Mouse (Mus musculus): ENCODE data around the gene Otop2.

Gene Otop2

GRCm38 (mm10) chr11:115285282-115285681 lies 21.7 kb upstream of the Otop2 start:
- CTCF ChIA-PET: interaction anchor here in 3 of 4 experiments (0.6 to 1.5 kb wide), 5 partner anchors 8 to 103 kb away, joined by 3 to 6 read pairs (median 4); partner anchors contain the start of genes Fdxr (in 1 of the 3), Grin2c (in 1 of the 3) and Ush1g (in 1 of the 3)
- POLR2A ChIA-PET: interaction anchor here in 3 of 4 experiments (1.4 to 4.1 kb wide), 7 partner anchors 8 to 127 kb away, joined by 3 to 46 read pairs (median 19); partner anchors contain the start of genes Fdxr (in 3 of the 3) and Fads6 (in 1 of the 3)

- ChIA-PET CTCF (interaction anchor here in 3 of 4 experiments (0.6 to 1.5 kb wide), 9 partner anchors 9 to 576 kb away, joined by 3 to 6 read pairs (median 4); partner anchors contain the start of genes Fdxr (in 1 of the 3), Grin2c (in 1 of the 3) and Ush1g (in 1 of the 3)), POLR2A (interaction anchor here in 3 of 4 experiments (0.6 to 4.1 kb wide), 16 partner anchors 9 to 1806 kb away, joined by 3 to 46 read pairs (median 4); partner anchors contain the start of genes Fdxr (in 3 of the 3), Fads6 (in 2 of the 3), Grin2c (in 1 of the 3) and Jpt1 (in 1 of the 3))
Observed at GRCm38 (mm10) chr11:115286201-115286993, 20.6 kb upstream of the Otop2 start.

- ChIA-PET POLR2A (interaction anchor here (0.5 to 4.1 kb wide), 21 partner anchors 9 to 227 kb away, joined by 3 to 46 read pairs (median 3); partner anchors contain the start of genes Fdxr (in 4 of the 4), Fads6 (in 3 of the 4), Grin2c (in 1 of the 4) and Jpt1 (in 1 of the 4)), CTCF (interaction anchor here in 3 of 4 experiments (0.6 to 1.5 kb wide), 5 partner anchors 10 to 199 kb away, joined by 3 to 7 read pairs (median 6); partner anchors contain the start of gene Fads6 (in 1 of the 3))
Observed at GRCm38 (mm10) chr11:115287386-115287785, 19.6 kb upstream of the Otop2 start.

GRCm38 (mm10) chr11:115288305-115288704 lies 18.7 kb upstream of the Otop2 start:
- ChIA-PET CTCF (interaction anchor here in 1 of 4 experiments (1.5 kb wide), 1 partner anchor 9 kb away, joined by 4 read pairs; the partner anchor contains the start of gene Fads6), POLR2A (interaction anchor here in 3 of 4 experiments (0.7 to 4.1 kb wide), 7 partner anchors 9 to 139 kb away, joined by 3 to 46 read pairs (median 19); partner anchors contain the start of genes Fdxr (in 3 of the 3) and Fads6 (in 2 of the 3))

GRCm38 (mm10) chr11:115289885-115290284 lies 17.1 kb upstream of the Otop2 start:
- ChIA-PET CTCF (interaction anchor here in 1 of 4 experiments (1.6 kb wide), 1 partner anchor 65 kb away, joined by 5 read pairs; no protein-coding TSS in a partner anchor), POLR2A (interaction anchor here in 1 of 4 experiments (0.7 to 1.7 kb wide), 3 partner anchors 12 to 685 kb away, joined by 3 to 5 read pairs (median 3); partner anchors contain the start of genes Fdxr and Itgb4)

- CTCF ChIA-PET: interaction anchor here in 3 of 4 experiments (0.8 to 1.6 kb wide), 4 partner anchors 30 to 138 kb away, joined by 3 to 5 read pairs (median 4); no protein-coding TSS in a partner anchor
- POLR2A ChIA-PET: interaction anchor here in 1 of 4 experiments (0.7 to 1.7 kb wide), 3 partner anchors 13 to 684 kb away, joined by 3 to 5 read pairs (median 3); partner anchors contain the start of genes Fdxr and Itgb4
Observed at GRCm38 (mm10) chr11:115290314-115290713, 16.6 kb upstream of the Otop2 start.

- ChIA-PET CTCF (interaction anchor here (0.5 to 1.6 kb wide), 6 partner anchors 29 to 535 kb away, joined by 3 to 5 read pairs (median 3); no protein-coding TSS in a partner anchor), POLR2A (interaction anchor here in 2 of 4 experiments (0.6 to 1.7 kb wide), 3 partner anchors 13 to 218 kb away, joined by 3 to 7 read pairs (median 5); partner anchors contain the start of gene Fdxr (in 1 of the 2))
Observed at GRCm38 (mm10) chr11:115290919-115291318, 16.0 kb upstream of the Otop2 start.

GRCm38 (mm10) chr11:115291503-115291902 lies 15.5 kb upstream of the Otop2 start:
- ChIA-PET CTCF (interaction anchor here in 2 of 4 experiments (0.6 to 1.3 kb wide), 3 partner anchors 62 to 137 kb away, joined by 3 to 4 read pairs (median 4); no protein-coding TSS in a partner anchor), POLR2A (interaction anchor here in 2 of 4 experiments (1.5 to 2.7 kb wide), 3 partner anchors 14 to 84 kb away, joined by 3 to 20 read pairs (median 3); partner anchors contain the start of gene Fdxr (in 1 of the 2))

GRCm38 (mm10) chr11:115292631-115293375 lies 14.2 kb upstream of the Otop2 start:
- ChIA-PET CTCF (interaction anchor here (0.7 to 1.3 kb wide), 8 partner anchors 26 to 192 kb away, joined by 3 to 8 read pairs (median 4); no protein-coding TSS in a partner anchor), POLR2A (interaction anchor here in 3 of 4 experiments (0.6 to 2.7 kb wide), 21 partner anchors 9 to 222 kb away, joined by 3 to 20 read pairs (median 4); partner anchors contain the start of genes Fdxr (in 2 of the 3), Cdr2l (in 1 of the 3), Jpt1 (in 1 of the 3) and Slc9a3r1 (in 1 of the 3))

GRCm38 (mm10) chr11:115295939-115296338 lies 11.0 kb upstream of the Otop2 start:
- POLR2A ChIA-PET: interaction anchor here in 1 of 4 experiments (2.9 kb wide), 1 partner anchor 9 kb away, joined by 21 read pairs; no protein-coding TSS in a partner anchor
- CTCF ChIA-PET: interaction anchor here in 1 of 4 experiments (1.0 kb wide), 1 partner anchor 58 kb away, joined by 3 read pairs; no protein-coding TSS in a partner anchor

- POLR2A ChIA-PET: interaction anchor here (0.8 to 2.9 kb wide), 22 partner anchors 8 to 318 kb away, joined by 3 to 21 read pairs (median 4); partner anchors contain the start of genes Fdxr (in 4 of the 4), Armc7 (in 1 of the 4), Cdr2l (in 1 of the 4) and Jpt1 (in 1 of the 4)
- CTCF ChIA-PET: interaction anchor here in 3 of 4 experiments (0.6 to 1.5 kb wide), 20 partner anchors 9 to 136 kb away, joined by 3 to 10 read pairs (median 4); partner anchors contain the start of genes Fdxr (in 1 of the 3) and Slc9a3r1 (in 1 of the 3)
Observed at GRCm38 (mm10) chr11:115296471-115297210, 10.3 kb upstream of the Otop2 start.

GRCm38 (mm10) chr11:115297214-115297826 lies 9.6 kb upstream of the Otop2 start, which contains the start of gene Fads6:
Fads6 (minus strand) TSS chr11:115297663.
- POLR2A ChIA-PET: interaction anchor here (0.5 to 2.9 kb wide), 27 partner anchors 9 to 317 kb away, joined by 3 to 21 read pairs (median 4); partner anchors contain the start of genes Fdxr (in 4 of the 4), Armc7 (in 1 of the 4), Cdr2l (in 1 of the 4) and Jpt1 (in 1 of the 4)
- CTCF ChIA-PET: interaction anchor here (0.6 to 1.5 kb wide), 24 partner anchors 10 to 136 kb away, joined by 3 to 10 read pairs (median 4); partner anchors contain the start of genes Fdxr (in 1 of the 4) and Slc9a3r1 (in 1 of the 4)

- POLR2A ChIA-PET: interaction anchor here in 3 of 4 experiments (0.6 to 2.9 kb wide), 17 partner anchors 9 to 216 kb away, joined by 3 to 21 read pairs (median 4); partner anchors contain the start of genes Fdxr (in 2 of the 3), Armc7 (in 1 of the 3), Jpt1 (in 1 of the 3) and Otop2 (in 1 of the 3)
- CTCF ChIA-PET: interaction anchor here (0.6 to 1.5 kb wide), 15 partner anchors 9 to 263 kb away, joined by 3 to 8 read pairs (median 4); partner anchors contain the start of gene Slc9a3r1 (in 1 of the 4)
Observed at GRCm38 (mm10) chr11:115298160-115298559, 8.8 kb upstream of the Otop2 start.

- CTCF ChIA-PET: interaction anchor here (0.6 to 2.0 kb wide), 22 partner anchors 16 to 513 kb away, joined by 3 to 10 read pairs (median 4); partner anchors contain the start of gene Caskin2 (in 1 of the 4)
- POLR2A ChIA-PET: interaction anchor here in 3 of 4 experiments (0.6 to 1.1 kb wide), 6 partner anchors 33 to 541 kb away, joined by 3 to 5 read pairs (median 4); no protein-coding TSS in a partner anchor
Observed at GRCm38 (mm10) chr11:115300745-115301144, 6.2 kb upstream of the Otop2 start.

GRCm38 (mm10) chr11:115301351-115301750 lies 5.6 kb upstream of the Otop2 start:
- ChIA-PET POLR2A (interaction anchor here in 3 of 4 experiments (0.6 to 1.1 kb wide), 6 partner anchors 25 to 512 kb away, joined by 3 to 5 read pairs (median 3); partner anchors contain the start of genes Caskin2 (in 1 of the 3) and Fdxr (in 1 of the 3)), CTCF (interaction anchor here (0.6 to 2.0 kb wide), 18 partner anchors 16 to 512 kb away, joined by 3 to 10 read pairs (median 4); partner anchors contain the start of gene Caskin2 (in 1 of the 4))
